Comparison of ENCODE assay signal across 20 mouse cellular contexts in genomic region chr3:40428021-40428420, GRCm38 (mm10).
DNase-seq lines count a peak whose midpoint lies in the region; ATAC-seq and TF ChIP-seq lines count a peak whose summit lies in the region.
"Had no signal": no experiment of that assay in that cellular context is flagged by ENCODE, and none has a peak within 500 bp of the region (broad histone marks: within the 10 kb centered on the region; RNA-seq: fewer than 3 reads in every experiment).

No protein-coding gene starts in this region.

- no peak for TF ChIP-seq CTCF in forebrain, postnatal 0 days (IDR thresholded peaks at IDR 0.05; ENCODE audit: low read depth)
- TF ChIP-seq CTCF in kidney, adult 2 months (conservative IDR thresholded peaks at IDR 0.05; ENCODE audit: insufficient read depth, insufficient read length, low read depth, low read length) = no peak

- no peaks in the 10 kb centered on the region for H3K4me1 ChIP-seq in forebrain, postnatal 0 days (ENCODE audit: insufficient read depth)
- 0 out of 2 replicates have a peak, but pooled peaks cover 6% of the 10 kb centered on the region for H3K4me1 ChIP-seq in forebrain, embryonic 10.5 days
- H3K4me1 ChIP-seq in kidney, adult 2 months (ENCODE audit: control insufficient read depth, insufficient read depth, low read length) = no peaks in the 10 kb centered on the region
- H3K4me1 ChIP-seq: megakaryocyte, embryonic 14.5 days; neural tube, embryonic 12.5 days had no signal

- no peaks in the 10 kb centered on the region for H3K36me3 ChIP-seq in forebrain, postnatal 0 days (ENCODE audit: insufficient read depth)
- H3K36me3 ChIP-seq in forebrain, embryonic 10.5 days (replicated peaks) = no peaks in the 10 kb centered on the region
- H3K36me3 ChIP-seq in kidney, adult 2 months (ENCODE audit: control insufficient read depth, insufficient read depth, low read length) = no peaks in the 10 kb centered on the region
- H3K36me3 ChIP-seq: neural tube, embryonic 12.5 days had no signal

- no peak overlapping the region for H3K4me2 ChIP-seq in forebrain, postnatal 0 days (ENCODE audit: low read depth)
- H3K4me2 ChIP-seq: hindbrain, embryonic 14.5 days; neural tube, embryonic 12.5 days had no signal

- no peaks in the 10 kb centered on the region for H3K27me3 ChIP-seq in forebrain, postnatal 0 days (ENCODE audit: insufficient read depth, low read length)
- H3K27me3 ChIP-seq in forebrain, embryonic 10.5 days (ENCODE audit: poor library complexity, severe bottlenecking) = no peaks in the 10 kb centered on the region
- no peaks in the 10 kb centered on the region for H3K27me3 ChIP-seq in kidney, adult 2 months (replicated peaks; ENCODE audit: control insufficient read depth, insufficient read depth, low read length)
- H3K27me3 ChIP-seq: megakaryocyte, embryonic 14.5 days; neural tube, embryonic 12.5 days had no signal

- H3K9ac ChIP-seq in forebrain, postnatal 0 days = no peak overlapping the region
- H3K9ac ChIP-seq: hindbrain, embryonic 14.5 days; liver, postnatal 0 days; neural tube, embryonic 12.5 days had no signal

- no peak overlapping the region for H3K4me3 ChIP-seq in forebrain, postnatal 0 days (ENCODE audit: low read depth, low read length)
- no peak overlapping the region for H3K4me3 ChIP-seq in forebrain, embryonic 10.5 days
- H3K4me3 ChIP-seq in kidney, adult 2 months (ENCODE audit: insufficient read depth, low read depth, low read length) = no peak overlapping the region
- H3K4me3 ChIP-seq: megakaryocyte, embryonic 14.5 days; neural tube, embryonic 12.5 days had no signal

- peak; percentile 37 for DNase-seq in forebrain, postnatal 0 days
- no peak for DNase-seq in forebrain, embryonic 10.5 days (ENCODE audit: extremely low spot score, low spot score)
- peak; percentile 33 for DNase-seq in kidney, adult 2 months
- no peak for DNase-seq in kidney, adult 11 months
- DNase-seq in lung, postnatal 36 days = peak; percentile 10
- DNase-seq in lung, postnatal 4 days = no peak
- DNase-seq in heart, postnatal 4 days = peak; percentile 18
- no peak for DNase-seq in spleen, postnatal 36 days (ENCODE audit: low spot score in 2 of 2)
- DNase-seq: cerebellum, adult 9-11 months; embryo, embryonic 11 days; kidney, postnatal 25 days; liver; liver, postnatal 0 days; thymus, postnatal 25 days had no signal

- 56% methylated on average over 5 of the region's 5 CpGs for WGBS in forebrain, postnatal 0 days
- WGBS in forebrain, embryonic 10.5 days = 84% methylated on average over 5 of the region's 5 CpGs
- 65% methylated on average over 5 of the region's 5 CpGs for WGBS in kidney, adult 2 months

- H3K27ac ChIP-seq in forebrain, postnatal 0 days (ENCODE audit: low read depth, low read length) = no peak overlapping the region
- H3K27ac ChIP-seq in forebrain, embryonic 10.5 days = no peak overlapping the region
- H3K27ac ChIP-seq in kidney, adult 2 months (ENCODE audit: insufficient read depth, low read depth, low read length) = no peak overlapping the region
- H3K27ac ChIP-seq: hindbrain, embryonic 14.5 days; neural tube, embryonic 12.5 days; stomach, postnatal 0 days had no signal

- no peak for TF ChIP-seq POLR2A in kidney, adult 2 months (IDR thresholded peaks at IDR 0.05; ENCODE audit: low read depth, low read length)

- ATAC-seq in forebrain, postnatal 0 days = no peak
- ATAC-seq: forebrain, embryonic 16.5 days; intestine, embryonic 16.5 days; liver, postnatal 0 days had no signal

- no peaks in the 10 kb centered on the region for H3K9me3 ChIP-seq in forebrain, postnatal 0 days (ENCODE audit: low read length)
- no peaks in the 10 kb centered on the region for H3K9me3 ChIP-seq in forebrain, embryonic 10.5 days
- H3K9me3 ChIP-seq: megakaryocyte, embryonic 14.5 days; neural tube, embryonic 12.5 days had no signal

Comparison
In these comparisons a context has a peak if more than half of its experiments do, and no peak if none do; other contexts are left out.
1. DNase-seq: peak in forebrain, postnatal 0 days (single experiment), kidney, adult 2 months (single experiment), lung, postnatal 36 days (single experiment) and heart, postnatal 4 days (single experiment); none in forebrain, embryonic 10.5 days (single experiment), kidney, adult 11 months (single experiment), lung, postnatal 4 days (0 of 2) and spleen, postnatal 36 days (0 of 2).